Mouse (Mus musculus) R1 (cell line): ENCODE results near the gene Acsl5.

Source experiments
- DNase-seq: peaks from one replicate; pipeline ENCODE4 v3.0.0-alpha.2; 2018; ENCODE audit warnings: low read depth, low spot score

The Acsl5 gene

DNA sequence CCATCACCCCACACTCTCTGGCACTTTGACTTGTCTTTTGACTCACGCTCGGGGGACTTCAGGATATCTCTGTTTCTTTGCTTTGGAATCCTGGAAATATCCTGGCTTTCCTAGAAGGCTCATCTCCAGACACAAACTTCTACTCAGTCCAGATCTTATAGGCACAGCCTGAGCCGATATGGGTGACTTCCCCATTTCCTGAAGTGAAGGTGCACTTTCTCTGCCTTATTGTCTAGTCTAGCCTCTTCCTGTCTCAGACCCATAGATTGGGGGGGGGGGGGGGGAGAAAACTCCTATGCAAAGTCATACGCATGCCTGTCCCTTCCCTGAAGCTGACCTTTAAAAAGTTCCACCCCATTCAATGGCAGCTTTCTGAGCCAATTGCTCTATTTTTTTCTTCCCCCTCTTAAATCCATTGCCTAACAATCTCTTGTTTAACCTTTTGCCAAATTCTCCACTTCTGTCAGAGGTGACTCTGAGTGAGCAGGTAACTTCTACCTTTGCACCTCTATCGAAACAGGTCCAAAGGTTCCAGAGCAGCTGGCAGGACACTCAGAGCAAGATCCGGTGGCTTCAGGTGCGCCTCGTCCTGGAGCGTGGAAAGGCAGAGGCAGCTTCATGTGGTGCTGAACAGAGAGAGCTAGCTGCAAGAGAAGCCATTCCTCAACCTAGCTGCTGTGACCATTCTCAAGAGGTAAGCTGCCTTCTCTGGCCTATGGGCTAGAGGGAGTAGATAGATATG lies at the start of gene Acsl5:
Acsl5 (plus strand) TSS at position 556 of the 742 bp plus-strand sequence.
- DNase-seq, result peak; percentile 6

DNA sequence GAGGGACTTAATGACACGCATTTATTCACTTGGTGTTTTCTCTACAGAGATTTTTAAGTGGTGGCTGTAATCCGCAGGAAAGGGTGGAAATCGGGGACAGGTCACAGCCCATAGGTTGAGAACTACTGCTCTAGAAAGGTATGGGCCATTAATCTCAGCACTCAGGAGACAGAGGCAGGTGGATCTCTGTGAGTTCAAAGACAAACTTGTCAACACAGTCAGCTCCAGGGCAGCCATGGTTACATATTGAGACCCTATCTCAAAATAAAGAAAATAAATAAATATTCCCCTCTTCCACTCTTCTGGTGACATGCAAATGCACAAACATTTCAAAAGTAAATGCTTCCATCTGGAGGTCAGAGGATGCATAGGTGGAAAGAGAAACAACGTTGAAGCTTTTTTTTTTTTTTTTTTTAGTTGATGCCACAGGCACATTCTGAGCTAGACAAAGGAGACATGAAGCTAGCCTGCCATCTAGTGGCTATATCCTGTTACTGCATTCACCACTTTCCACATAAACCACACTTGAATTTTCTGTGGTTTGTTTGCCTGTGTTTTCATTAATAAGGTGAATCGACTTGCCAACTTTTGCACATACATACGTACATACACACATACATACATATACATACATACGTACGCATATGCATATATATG lies 45.1 kb upstream of the Acsl5 start:
- DNase-seq, result peak; percentile 67

DNA sequence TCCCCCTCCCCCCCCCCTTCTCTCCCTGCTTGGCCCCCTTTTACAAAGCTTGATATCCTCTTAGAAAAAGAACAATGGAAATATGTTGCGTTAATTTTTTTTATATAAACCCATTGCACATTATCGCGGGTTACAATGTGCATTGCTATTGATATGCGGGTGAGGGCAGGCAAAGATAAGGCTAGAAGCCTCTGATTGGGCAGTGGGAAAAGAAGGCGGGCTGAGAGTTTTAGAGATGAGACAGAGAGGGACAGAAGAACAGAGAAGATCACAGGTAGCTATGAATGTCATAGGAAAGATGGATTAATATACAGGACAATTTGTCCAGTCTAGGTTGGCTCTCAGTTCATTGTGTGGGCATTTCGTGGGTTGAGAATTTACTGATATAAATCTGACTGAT lies 44.5 kb upstream of the Acsl5 start:
- DNase-seq, result no peak

DNA sequence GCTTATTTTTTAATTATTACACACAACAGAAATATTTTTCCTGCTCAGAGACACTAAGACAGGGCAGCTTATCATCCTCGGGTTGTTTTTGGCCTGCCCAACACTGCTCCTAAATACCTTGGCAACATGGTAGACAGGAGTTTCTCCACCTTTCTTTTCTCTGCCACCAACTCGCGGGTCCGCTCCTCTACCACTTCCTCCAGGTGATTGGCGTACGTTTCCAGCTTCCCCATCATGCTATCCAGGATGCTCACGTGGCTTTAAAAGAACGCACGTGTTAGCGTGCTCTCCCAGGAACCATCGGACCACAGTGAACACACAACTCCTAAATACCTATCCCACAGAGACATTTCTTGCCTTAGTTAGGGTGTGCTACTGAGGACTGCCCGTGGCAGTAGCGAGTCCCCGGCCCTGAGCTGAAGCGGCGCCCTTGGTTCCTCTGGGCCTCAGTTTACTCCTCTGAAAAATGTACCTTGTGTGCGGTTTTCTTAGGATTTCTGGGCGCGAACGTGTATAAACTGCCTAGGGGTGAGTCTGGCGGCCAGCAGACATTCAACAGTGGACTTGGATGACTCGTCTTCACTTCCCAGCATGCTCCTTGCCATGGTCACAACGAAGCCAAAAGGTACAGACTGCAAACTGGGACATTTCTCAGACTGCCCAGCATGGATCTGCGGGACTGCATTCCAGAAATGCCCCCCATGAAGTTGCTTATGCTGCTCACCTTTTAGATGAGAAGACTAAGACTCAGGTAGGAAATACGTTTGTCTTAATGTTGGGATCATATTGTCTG lies 43.8 kb upstream of the Acsl5 start:
- DNase-seq, result no peak

DNA sequence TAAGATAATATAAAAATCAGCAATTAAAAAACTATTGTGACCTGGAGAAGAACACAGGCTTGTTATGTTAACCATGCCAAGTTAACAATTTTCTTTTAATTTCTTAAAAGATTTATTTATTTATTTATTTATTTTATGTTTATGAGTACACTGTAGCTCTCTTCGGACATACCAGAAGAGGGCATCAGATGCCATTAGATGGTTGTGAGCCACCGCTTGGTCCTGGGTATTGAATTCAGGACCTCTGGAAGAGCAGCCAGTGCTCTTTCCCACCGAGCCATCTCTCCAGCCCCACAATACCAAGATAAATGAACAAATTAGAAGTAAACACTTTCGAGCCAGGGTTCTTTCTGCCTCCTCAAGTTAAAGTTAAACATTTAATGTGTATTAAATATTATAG lies 43.1 kb upstream of the Acsl5 start:
- no peak for DNase-seq

DNA sequence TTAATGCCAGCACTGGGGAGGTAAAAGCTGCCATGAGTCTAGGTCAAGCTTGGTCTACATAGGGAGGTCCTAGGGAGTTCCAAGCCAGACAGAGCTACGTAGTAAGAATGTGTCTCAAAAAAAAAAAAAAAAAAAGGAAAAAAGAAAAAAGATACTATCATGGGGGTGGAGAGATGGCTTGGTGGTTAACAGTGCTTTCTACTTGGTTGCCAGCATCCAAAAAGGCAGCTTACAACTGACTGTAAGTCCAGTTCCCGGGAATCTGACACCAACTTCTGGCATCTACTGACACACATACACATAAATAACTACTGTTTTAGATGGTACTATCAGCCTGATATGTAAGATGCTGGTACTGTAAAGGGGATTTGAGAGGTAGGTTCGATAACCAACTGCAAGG lies 42.7 kb upstream of the Acsl5 start:
- no peak for DNase-seq

DNA sequence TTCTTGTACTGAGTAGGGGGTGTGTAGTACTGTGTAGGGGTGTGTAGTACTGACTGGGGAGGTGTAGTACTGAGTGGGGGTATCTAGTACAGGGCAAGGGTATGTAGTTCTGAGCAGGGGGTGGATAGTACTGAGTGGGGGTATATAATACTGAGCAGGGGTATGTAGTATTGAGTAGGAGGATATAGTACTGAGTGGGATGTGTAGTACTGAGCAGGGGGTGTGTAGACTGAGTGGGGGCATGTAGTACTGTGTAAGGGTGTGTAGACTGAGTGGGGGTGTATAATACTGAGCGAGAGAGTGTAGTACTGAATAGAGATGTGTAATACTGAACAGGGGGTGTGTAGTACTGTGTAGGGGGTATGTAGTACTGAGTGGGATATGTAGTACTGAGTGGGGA lies 40.0 kb upstream of the Acsl5 start:
- DNase-seq, result no peak

DNA sequence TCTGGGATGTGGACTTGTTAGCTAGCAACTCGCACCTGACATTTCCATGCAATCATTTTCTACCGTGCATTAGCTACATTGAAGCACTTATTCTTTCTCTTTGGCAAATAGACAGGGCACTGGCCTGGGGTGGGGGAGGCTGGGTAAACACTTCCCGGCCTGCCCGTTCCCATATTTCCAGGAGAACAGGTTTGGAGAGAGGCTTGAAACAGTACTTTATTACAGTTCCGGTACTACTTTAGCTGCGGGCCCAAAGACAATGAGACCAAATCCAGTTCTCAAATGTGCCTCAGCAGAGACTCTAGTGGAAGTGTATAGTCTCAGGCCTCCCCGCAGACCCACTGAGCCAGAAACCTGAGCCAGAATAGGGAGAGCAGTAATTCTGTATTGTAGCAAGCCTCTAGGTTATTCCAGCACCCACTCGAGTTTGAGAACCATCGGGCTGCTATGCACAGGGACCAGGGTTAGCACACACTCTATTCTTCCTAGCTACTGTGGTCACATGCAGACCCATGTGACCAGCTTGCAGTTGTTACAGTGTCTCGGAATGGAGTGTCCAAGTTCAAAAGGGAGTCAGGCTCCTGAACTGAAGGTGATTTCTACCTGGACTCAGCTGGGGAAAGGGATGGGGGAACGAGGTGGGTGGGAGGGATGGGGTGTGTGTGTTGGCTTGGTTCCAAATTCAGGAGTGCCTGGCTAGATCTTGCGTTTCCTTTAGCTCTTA lies 38.0 kb upstream of the Acsl5 start:
- no peak for DNase-seq

DNA sequence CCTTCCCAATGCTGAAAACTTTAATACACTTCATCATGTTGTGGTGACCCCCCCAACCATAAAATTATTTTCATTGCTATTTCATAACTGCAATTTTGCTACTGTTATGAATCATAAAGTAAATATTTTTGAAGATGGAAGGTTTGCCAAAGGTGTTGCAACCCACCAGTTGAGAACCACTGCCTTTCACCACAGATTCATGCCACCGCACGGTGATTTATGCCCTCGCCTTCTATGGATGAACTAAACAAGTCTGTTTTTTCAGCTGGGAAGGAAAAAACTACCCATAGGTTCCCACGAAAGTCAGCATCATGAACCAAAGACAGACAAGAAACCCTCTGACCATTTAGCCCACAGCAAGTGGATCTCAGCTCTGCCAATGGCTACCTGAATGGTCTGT lies 34.9 kb upstream of the Acsl5 start:
- DNase-seq, result no peak

DNA sequence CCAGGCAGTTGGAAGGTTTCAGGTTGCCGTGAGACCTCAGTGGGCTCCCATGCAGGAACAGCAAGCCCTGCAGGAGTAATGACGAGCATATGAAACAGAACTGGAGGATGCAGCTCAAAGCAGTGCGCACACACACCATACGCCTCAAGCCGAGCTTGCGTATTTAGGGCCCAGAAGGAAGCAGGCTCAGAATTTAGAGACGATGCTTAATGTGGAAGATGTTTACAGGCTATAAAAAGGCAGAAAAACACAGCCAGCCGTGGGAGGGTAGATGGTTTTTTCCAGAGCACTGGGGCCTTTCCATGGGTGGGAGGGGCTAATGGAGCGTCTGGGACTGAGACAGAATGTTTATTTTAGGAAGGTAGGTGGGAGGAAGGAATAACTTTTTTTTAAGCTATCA lies 34.4 kb upstream of the Acsl5 start:
- DNase-seq, result no peak

DNA sequence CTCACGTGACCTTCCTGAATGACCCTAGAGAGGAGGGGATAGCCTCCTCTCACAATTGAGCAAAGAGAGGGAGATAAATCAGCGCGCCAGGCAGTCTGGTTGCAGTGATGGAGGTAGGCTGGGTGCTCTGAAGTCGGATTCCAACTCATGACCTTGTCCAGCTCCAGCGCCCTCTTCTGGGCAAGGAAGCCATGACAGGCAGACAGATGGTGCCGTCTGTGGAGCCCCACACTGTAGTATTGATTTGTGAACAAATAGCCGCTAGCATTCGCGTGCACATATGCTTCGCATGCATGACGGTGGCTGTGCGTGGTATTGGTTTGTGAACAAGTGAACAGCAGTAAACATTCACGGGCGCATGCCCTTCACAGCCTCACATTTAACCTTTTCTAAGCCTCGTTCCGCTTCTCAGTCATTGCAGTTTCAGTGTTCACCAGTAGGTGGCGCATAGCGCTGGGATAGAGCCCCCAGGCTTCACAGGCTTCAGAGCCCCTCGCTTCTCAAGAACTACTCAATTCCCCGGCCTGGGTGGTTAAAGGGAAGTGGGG lies 33.5 kb upstream of the Acsl5 start:
- DNase-seq, result peak; percentile 87

DNA sequence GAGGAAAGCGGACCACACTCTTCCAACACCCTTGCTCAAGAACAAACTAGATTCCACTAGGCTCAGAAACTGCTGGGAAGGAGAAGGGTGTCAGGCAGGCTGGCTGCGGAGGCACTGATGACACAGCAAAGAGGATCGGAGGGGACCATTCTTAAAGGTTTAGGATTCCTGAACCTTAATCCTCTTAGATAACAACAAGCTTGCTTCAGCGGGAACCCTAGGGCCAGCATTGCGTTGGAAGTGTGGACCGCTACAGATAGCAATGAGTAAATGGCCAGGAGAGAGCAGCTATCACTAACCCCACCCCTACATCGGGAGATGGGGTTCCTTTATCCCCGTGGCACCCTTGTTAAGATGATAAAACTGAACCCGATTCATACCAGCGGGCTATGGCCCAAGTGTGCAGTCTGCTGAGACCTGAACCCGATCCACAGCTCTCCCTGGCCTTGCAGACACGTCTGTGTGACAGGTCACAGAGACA lies 33.0 kb upstream of the Acsl5 start:
- no peak for DNase-seq

DNA sequence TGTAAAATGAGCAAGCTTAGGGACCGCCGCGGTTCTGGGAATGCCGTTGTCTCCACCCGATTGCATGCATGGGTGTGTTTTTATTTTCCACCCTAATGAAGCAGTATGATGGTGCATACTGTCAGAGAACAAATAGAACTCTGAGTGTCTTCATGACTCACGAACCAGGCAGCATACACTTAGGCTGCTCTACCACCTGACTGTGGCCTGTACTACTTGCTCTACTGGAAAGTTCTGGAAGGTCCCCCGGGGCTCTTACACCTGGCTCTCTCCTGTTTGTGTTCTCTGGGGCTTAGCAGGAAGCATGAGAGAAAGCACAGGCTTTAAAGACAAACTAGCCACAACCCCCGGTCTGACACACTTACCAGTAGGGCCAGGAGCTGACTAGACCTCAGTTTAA lies 32.4 kb upstream of the Acsl5 start:
- no peak for DNase-seq

DNA sequence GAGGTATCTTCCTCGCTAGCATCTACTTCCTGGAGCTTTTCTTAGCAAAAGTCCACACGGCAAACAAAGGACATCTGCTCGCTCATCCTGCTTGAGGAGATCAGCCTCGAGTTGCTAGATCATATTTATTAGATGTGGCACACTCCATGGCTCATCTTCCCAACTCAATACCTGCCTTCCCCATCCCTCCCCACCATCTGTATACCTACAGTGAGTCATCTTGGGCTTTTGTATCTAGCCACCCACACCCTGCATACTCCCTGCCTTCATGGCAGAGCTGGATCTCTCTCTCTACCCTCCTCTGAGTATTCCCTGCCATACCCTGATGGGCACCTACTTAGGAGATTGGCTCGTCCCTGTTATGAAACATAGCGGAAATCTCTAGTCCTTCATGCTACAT lies 30.5 kb upstream of the Acsl5 start:
- no peak for DNase-seq

DNA sequence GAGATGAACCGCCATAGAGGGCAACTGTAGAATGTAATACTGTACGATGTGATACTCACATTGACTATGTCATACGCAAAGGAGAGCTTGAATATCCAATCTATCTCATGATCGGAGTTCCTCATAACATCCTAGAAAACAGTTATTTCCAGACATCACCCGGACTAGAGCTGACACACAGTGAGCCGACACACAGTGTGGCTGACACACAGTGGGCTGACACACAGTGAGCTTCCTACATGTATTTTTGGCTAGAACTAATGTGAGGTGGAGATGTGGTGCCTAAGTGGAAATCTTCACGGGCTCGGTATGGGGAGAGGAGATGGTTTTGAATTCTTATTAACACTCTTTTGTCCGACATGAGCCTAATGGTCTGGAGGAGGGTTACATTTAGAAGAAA lies 29.5 kb upstream of the Acsl5 start:
- DNase-seq, result no peak

DNA sequence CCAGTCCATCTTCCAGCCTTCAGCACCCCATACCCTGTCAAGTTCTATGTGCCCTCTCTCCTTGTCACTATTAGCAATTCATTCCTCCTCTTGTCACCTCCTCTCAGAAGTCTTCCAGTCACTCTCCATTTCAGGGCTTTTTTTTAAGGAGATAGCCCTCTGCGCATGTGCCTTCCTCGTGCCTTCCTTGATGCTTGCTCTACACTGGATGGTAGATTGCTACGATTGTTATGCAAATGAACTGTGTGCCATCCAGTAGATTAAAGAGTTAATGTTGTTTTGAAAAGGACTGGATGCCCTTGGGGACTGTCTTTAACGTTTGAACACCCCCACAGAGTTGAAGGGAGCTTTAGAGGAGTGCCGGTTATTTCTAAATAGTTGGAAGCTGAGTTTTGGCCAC lies 25.1 kb upstream of the Acsl5 start:
- DNase-seq, result peak; percentile 44

DNA sequence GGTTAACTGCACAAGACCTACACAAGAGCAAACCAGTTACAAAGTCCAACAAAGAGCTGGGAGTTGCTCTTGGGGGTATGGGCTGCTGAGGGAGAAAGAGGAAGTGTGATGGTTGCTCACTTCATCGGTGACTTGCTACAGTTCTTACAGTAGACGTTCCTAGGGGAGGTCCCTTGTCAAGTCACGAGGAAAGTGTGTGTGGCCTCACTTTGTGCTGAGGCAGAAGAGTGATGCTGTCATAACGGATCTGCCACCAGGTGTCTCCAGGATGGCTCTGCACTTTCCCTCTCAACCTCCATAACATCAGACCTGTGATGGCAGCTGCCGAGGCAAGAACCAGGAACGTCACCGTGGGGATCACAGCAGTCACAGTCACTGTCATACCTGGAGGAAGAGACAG lies 24.6 kb upstream of the Acsl5 start:
- no peak for DNase-seq

DNA sequence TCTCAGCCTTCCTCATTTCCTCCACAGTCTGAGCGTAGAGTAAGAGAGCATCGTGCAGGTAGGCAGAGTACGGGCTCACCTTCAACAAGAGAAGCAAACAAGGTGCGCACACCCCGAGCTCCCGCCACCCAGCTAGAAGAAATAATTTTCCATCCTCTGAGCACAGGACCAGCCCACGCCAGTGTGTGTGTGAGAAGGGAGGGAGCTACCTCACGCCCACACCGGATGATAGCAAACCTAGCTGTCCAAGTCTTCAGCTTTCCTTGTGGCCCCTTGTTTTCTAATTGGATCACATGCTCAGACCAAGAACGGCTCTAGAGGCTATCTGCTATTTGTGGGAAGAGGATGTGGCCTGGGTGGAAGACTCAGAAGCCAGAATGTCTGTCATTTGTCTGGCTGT lies 20.7 kb upstream of the Acsl5 start:
- no peak for DNase-seq

DNA sequence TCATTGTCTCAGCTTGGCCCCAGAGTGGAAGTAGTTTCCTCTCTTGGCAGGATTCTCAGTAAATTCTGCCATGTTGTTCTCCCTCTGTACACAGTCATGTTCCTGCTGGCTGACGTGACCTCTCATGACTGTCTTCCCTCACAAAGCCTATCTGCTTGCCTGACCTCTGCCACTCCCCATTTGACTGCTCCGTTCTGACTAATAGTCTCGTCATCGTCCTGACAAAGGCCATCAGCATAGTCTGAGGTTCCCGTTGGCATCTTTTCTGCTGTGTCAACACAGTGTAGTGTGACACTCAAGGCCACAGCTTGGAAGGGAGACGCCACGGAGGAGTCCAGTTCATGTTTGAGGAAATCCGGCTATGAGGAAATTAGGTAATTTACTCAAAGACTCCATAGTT lies 19.6 kb upstream of the Acsl5 start:
- DNase-seq, result no peak

DNA sequence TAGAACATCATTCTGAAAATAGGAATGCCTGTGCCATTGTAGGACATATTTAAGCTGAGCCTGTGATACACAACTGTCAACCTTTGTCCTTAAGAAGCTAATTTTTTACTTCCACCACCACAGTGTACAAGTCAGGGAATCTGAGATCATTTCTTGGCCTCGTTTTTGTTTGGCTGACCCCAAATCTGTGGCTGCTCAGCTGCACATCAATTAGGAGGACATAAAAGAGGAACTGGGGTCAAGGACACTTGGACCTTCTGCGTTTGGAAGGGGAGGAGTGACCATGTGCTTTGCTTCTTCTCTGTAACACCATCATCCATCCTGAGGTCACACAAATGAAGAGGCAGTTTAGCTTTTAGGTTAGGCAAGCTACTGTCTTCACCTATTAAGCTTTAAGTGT lies 15.7 kb upstream of the Acsl5 start:
- DNase-seq, result no peak

DNA sequence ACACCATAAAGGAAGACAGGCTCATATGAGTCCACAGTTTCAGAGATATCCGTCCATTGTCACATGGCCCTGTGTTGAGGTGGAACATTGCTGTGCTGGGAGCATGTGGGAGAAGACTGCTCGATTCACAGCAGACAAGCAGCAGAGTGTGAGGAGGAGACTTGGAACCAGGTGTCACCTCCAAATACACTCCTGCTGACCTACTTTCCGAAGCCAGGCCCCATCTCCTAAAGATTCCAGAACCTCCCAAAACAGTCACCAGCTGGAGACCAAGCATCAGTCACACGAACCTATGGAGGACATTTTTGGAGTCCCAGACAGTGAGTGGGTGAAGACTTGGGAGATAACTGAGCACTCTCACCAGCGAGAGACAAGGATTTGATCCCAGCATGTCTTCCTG lies 15.2 kb upstream of the Acsl5 start:
- DNase-seq, result no peak
